Mouse (Mus musculus): ENCODE measurements around the gene Tenm2.

DNA sequence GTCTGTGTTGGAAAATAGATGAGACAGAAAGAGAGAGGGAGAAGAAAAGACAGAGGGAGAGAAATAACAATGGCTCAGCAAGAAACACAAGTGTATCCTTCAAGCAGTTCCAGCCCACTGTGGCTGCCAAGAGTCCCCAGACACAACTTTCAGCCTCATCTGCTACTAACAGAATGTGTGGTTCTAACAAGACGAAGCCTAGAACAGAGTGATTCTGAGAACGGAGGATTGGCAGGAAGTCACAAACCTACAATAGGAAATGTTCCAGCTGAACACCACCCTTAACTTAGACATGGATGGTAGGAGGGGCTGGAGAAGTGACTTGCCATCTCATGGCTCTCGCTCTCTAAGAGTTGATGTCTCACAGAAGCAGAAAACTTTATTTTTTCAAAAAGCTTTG is 894.0 kb downstream of the Tenm2 start:
- no peak for TF ChIP-seq CTCF (IDR thresholded peaks at IDR 0.05; ENCODE audit: low read depth)
- no peak for TF ChIP-seq EP300 (IDR thresholded peaks at IDR 0.05; ENCODE audit: low read depth)
